Mouse (Mus musculus): ENCODE data around the gene Fam122c. TPM values are rescaled to one million over a fixed set of nuclear protein-coding genes. Genes with fewer than 3 reads are reported as not detected.
A peak's percentile ranks its signal among the peaks of the same experiment; 100 is the strongest.

Fam122c gene
- polyA plus RNA-seq, 1 experiment from 2014 or later = not detected

- no peak overlapping the region for H3K4me2 ChIP-seq (ENCODE audit: low read length)
- no peak overlapping the region for H3K4me3 ChIP-seq (ENCODE audit: low read depth, low read length)
- 0 out of 2 replicates have a peak, but pooled peaks cover under 1% of the 10 kb centered on the region for H3K36me3 ChIP-seq (ENCODE audit: control insufficient read depth, insufficient read depth, low read length)
- H3K27me3 ChIP-seq (replicated peaks; ENCODE audit: control insufficient read depth, insufficient read depth, low read length) = no peaks in the 10 kb centered on the region
- peak; percentile 79 for DNase-seq (ENCODE audit: low spot score)
- no peak for ATAC-seq (replicated peaks; ENCODE audit: low FRiP score, low TSS enrichment, low read depth)
- WGBS = 57% methylated on average over 2 of the region's 2 CpGs
- H3K27ac ChIP-seq (ENCODE audit: low read depth) = no peak overlapping the region
- no peaks in the 10 kb centered on the region for H3K9me3 ChIP-seq (ENCODE audit: control insufficient read depth, low read length)
- H3K4me1 ChIP-seq (replicated peaks; ENCODE audit: control insufficient read depth, insufficient read depth, low read length) = no peaks in the 10 kb centered on the region
- H3K9ac ChIP-seq (ENCODE audit: low read length) = no peak overlapping the region
Measured at GRCm38 (mm10) chrX:53341531-53341930, 68.3 kb downstream of the Fam122c start.

DNA sequence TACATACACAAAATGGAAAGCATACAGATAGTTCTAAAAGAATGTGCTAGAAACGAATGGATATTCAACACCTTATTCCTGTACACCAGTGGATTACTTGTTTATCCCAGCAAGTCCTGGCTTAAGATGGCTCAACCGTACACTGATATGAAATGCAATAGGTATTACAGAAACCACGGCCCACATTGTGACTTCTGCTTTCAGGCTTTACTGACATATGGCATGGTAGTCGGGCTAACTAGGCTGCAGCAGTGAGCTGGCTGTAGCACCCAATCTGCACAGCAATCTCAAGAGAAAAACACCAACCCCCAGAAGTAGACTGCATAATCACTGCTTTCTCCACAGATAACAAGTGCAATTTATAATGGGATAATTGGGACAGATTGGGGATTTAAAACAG is 75.2 kb downstream of the Fam122c start:
- H3K36me3 ChIP-seq (ENCODE audit: control insufficient read depth, insufficient read depth, low read length) = peaks cover 24% of the 10 kb centered on the region
- no peak for DNase-seq (ENCODE audit: low spot score)
- H3K4me2 ChIP-seq (ENCODE audit: low read length) = no peak overlapping the region
- WGBS = 87% methylated on average over 4 of the region's 4 CpGs
- H3K4me1 ChIP-seq (replicated peaks; ENCODE audit: control insufficient read depth, insufficient read depth, low read length) = no peaks in the 10 kb centered on the region
- H3K9me3 ChIP-seq (ENCODE audit: control insufficient read depth, low read length) = no peaks in the 10 kb centered on the region
- H3K27ac ChIP-seq (ENCODE audit: low read depth) = no peak overlapping the region
- H3K4me3 ChIP-seq (ENCODE audit: low read depth, low read length) = no peak overlapping the region
- H3K27me3 ChIP-seq (replicated peaks; ENCODE audit: control insufficient read depth, insufficient read depth, low read length) = no peaks in the 10 kb centered on the region
- no peak overlapping the region for H3K9ac ChIP-seq (ENCODE audit: low read length)
- no peak for ATAC-seq (replicated peaks; ENCODE audit: low FRiP score, low TSS enrichment, low read depth)

GRCm38 (mm10) chrX:53364668-53365383 is 91.6 kb downstream of the Fam122c start:
- no peak for ATAC-seq (replicated peaks; ENCODE audit: low FRiP score, low TSS enrichment, low read depth)
- no peaks in the 10 kb centered on the region for H3K9me3 ChIP-seq (ENCODE audit: control insufficient read depth, low read length)
- 80% methylated on average over 7 of the region's 7 CpGs for WGBS
- no peaks in the 10 kb centered on the region for H3K4me1 ChIP-seq (replicated peaks; ENCODE audit: control insufficient read depth, insufficient read depth, low read length)
- no peaks in the 10 kb centered on the region for H3K36me3 ChIP-seq (ENCODE audit: control insufficient read depth, insufficient read depth, low read length)
- no peak overlapping the region for H3K9ac ChIP-seq (ENCODE audit: low read length)
- DNase-seq (ENCODE audit: low spot score) = no peak
- no peak overlapping the region for H3K4me2 ChIP-seq (ENCODE audit: low read length)
- no peak overlapping the region for H3K27ac ChIP-seq (ENCODE audit: low read depth)
- H3K4me3 ChIP-seq (ENCODE audit: low read depth, low read length) = no peak overlapping the region
- no peaks in the 10 kb centered on the region for H3K27me3 ChIP-seq (replicated peaks; ENCODE audit: control insufficient read depth, insufficient read depth, low read length)

- DNase-seq (ENCODE audit: low spot score) (peak; percentile 57), ATAC-seq (replicated peaks; ENCODE audit: low FRiP score, low TSS enrichment, low read depth) (peak; percentile 86)
- WGBS = 24% methylated on average over 25 of the region's 25 CpGs
- no peaks in the 10 kb centered on the region for H3K4me1 ChIP-seq (replicated peaks; ENCODE audit: control insufficient read depth, insufficient read depth, low read length)
- H3K36me3 ChIP-seq (ENCODE audit: control insufficient read depth, insufficient read depth, low read length) = no peaks in the 10 kb centered on the region
- no peaks in the 10 kb centered on the region for H3K9me3 ChIP-seq (ENCODE audit: control insufficient read depth, low read length)
- H3K27me3 ChIP-seq (replicated peaks; ENCODE audit: control insufficient read depth, insufficient read depth, low read length) = no peaks in the 10 kb centered on the region
- peak overlapping the region; percentile 53 for H3K4me2 ChIP-seq (ENCODE audit: low read length)
- H3K27ac ChIP-seq (ENCODE audit: low read depth) = peak overlapping the region; percentile 70
- H3K9ac ChIP-seq (ENCODE audit: low read length) = peak overlapping the region; percentile 69
- H3K4me3 ChIP-seq (ENCODE audit: low read depth, low read length) = peak overlapping the region; percentile 51
Measured at GRCm38 (mm10) chrX:53369534-53370365, 96.5 kb downstream of the Fam122c start.

DNA sequence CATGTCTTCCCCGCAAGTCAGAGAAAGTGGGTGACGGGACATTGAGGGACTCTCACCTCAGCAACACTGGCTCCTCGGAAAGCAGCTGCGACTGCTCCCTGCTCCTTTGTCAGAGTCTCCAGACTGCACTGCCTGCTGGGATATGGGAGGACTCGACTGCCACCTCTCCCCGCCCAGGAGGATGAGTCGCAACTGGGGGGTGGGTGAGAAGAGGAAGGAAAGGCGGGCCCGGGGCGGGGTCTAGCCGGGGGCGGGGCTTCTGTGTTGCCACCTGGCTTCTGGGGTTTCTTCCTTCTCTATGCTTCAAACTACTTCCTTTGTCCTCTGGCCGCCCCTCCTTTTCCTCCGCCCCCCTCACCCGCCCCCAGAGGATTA is 97.1 kb downstream of the Fam122c start, which contains the start of gene Mospd1:
Gene Mospd1, minus strand, starts transcription at position 137 of the 375 bp plus-strand sequence.
- H3K9ac ChIP-seq (ENCODE audit: low read length) = peak within 1 kb of the TSS; percentile 69
- peak within 1 kb of the TSS; percentile 53 for H3K4me2 ChIP-seq (ENCODE audit: low read length)
- H3K4me3 ChIP-seq (ENCODE audit: low read depth, low read length) = peak within 1 kb of the TSS; percentile 51
- no peaks in the 10 kb centered on the region for H3K4me1 ChIP-seq (replicated peaks; ENCODE audit: control insufficient read depth, insufficient read depth, low read length)
- peak within 1 kb of the TSS; percentile 70 for H3K27ac ChIP-seq (ENCODE audit: low read depth)
- no peaks in the 10 kb centered on the region for H3K36me3 ChIP-seq (ENCODE audit: control insufficient read depth, insufficient read depth, low read length)
- WGBS = 5% methylated on average over 11 of the region's 15 CpGs
- ATAC-seq (replicated peaks; ENCODE audit: low FRiP score, low TSS enrichment, low read depth) (peak; percentile 98), DNase-seq (ENCODE audit: low spot score) (peak; percentile 87)
- H3K9me3 ChIP-seq (ENCODE audit: control insufficient read depth, low read length) = no peaks in the 10 kb centered on the region
- no peaks in the 10 kb centered on the region for H3K27me3 ChIP-seq (replicated peaks; ENCODE audit: control insufficient read depth, insufficient read depth, low read length)

Other genes with a start within 250 kb of the Fam122c start
- gene Plac1, start 33.3 kb upstream of the Fam122c start, polyA plus RNA-seq (2014; fragmentation: Nextera tagmentation; extraction: Ambion mirVana) = 5.1 and 6.5 TPM in 2 replicates
- gene Fam122b, start 3.6 kb upstream of the Fam122c start, polyA plus RNA-seq (2014; fragmentation: Nextera tagmentation; extraction: Ambion mirVana) = 11.6 and 11.7 TPM in 2 replicates
- 31.7 and 41.3 TPM in 2 replicates for gene Mospd1, start 97.1 kb downstream of the Fam122c start, polyA plus RNA-seq (2014; fragmentation: Nextera tagmentation; extraction: Ambion mirVana)
- gene Etd, start 161.5 kb downstream of the Fam122c start, polyA plus RNA-seq (2014; fragmentation: Nextera tagmentation; extraction: Ambion mirVana) = not detected in 2 replicates